Mouse (Mus musculus) lung, postnatal 0 days (tissue): ENCODE measurements around the gene 2210408I21Rik. TPM values are rescaled to one million over a fixed set of nuclear protein-coding genes. Genes with fewer than 3 reads are reported as not detected.

Experiments used
- ATAC-seq: fragments of 200-750 bp; cut with Nextera tagmentation; 2 replicates; pipeline ENCODE4 v1.8.0; 2017; ENCODE audit warnings: moderate library complexity
- DNase-seq: peaks from one replicate; pipeline ENCODE4 v3.0.0-alpha.2; 2016; ENCODE audit warnings: low spot score
- H3K27ac ChIP-seq: fragments of 300-500 bp; sonication (generic); 2 replicates; pipeline ENCODE4 v1.5.1; 2014; ENCODE audit warnings: antibody characterized with exemption, mild to moderate bottlenecking, low read length, mixed read lengths
- H3K27me3 ChIP-seq: fragments of 300-500 bp; sonication (generic); replicated peaks from 2 replicates; pipeline ENCODE4 v1.6.1; 2014; ENCODE audit warnings: low read length, mixed read lengths; ENCODE audit not compliant: insufficient read depth
- H3K36me3 ChIP-seq: fragments of 300-500 bp; sonication (generic); 2 replicates; pipeline ENCODE4 v1.6.1; 2014; ENCODE audit warnings: low read length, mixed read lengths; ENCODE audit not compliant: insufficient read depth
- H3K4me1 ChIP-seq: fragments of 300-500 bp; sonication (generic); 2 replicates; pipeline ENCODE4 v1.6.1; 2014; ENCODE audit warnings: antibody characterized with exemption, low read depth, low read length, mixed read lengths; ENCODE audit not compliant: insufficient read depth
- H3K4me2 ChIP-seq: fragments of 300-500 bp; sonication (generic); replicated peaks from 2 replicates; pipeline ENCODE4 v1.6.1; 2014; ENCODE audit warnings: low read depth, mild to moderate bottlenecking, low read length, moderate library complexity, mixed read lengths
- H3K4me3 ChIP-seq: fragments of 300-500 bp; sonication (generic); 2 replicates; pipeline ENCODE4 v1.5.1; 2014; ENCODE audit warnings: low read depth, low read length
- H3K9ac ChIP-seq: fragments of 300-500 bp; sonication (generic); replicated peaks from 2 replicates; pipeline ENCODE4 v1.6.1; 2014; ENCODE audit warnings: low read depth, mild to moderate bottlenecking
- H3K9me3 ChIP-seq: fragments of 300-500 bp; sonication (generic); 2 replicates; pipeline ENCODE4 v1.6.1; 2016; ENCODE audit warnings: low read length, mixed read lengths
- CTCF ChIP-seq: IDR thresholded peaks from 2 replicates; pipeline ENCODE4 v1.5.1; 2016; ENCODE audit warnings: antibody characterized with exemption, mild to moderate bottlenecking
- EP300 ChIP-seq: IDR thresholded peaks from 2 replicates; pipeline ENCODE4 v1.6.1; 2016; ENCODE audit warnings: antibody characterized with exemption, mild to moderate bottlenecking, control low read depth
- WGBS: fragments of 180-500 bp; shearing (Covaris S2); extraction: QIAGEN DNeasy Blood & Tissue Kit; methylation state at CpG from one replicate; pipeline ENCODE4 v1.1.7; 2014; 5-methylcytosine and 5-hydroxymethylcytosine counted together
- polyA plus RNA-seq: library from polyadenylated mRNA; unstranded; fragments of >200 nt; fragmentation: Nextera tagmentation; extraction: Ambion mirVana; gene quantifications from 2 replicates; pipeline ENCODE4 v1.2.1, GENCODE M21; 2015

The 2210408I21Rik gene
- polyA plus RNA-seq, 1 experiment from 2014 or later = 5.3 TPM

DNA sequence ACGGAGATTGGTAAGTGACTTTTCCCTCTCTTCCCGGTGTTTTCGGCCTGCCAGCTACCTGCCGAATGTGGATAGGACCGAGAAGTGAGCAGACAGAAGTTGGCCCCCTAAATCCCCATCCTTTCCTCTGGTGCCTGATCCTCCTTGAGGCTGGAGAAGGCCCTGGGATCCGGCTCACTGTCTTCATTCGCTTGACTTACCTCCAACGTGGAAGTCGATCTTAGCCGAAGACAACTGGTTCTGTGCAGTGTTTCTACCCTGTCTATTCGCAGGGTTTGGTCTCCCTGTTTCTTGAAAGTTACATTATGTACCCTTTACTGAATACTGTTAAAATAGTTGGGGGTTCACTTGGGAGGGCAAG, 261 bp downstream of the 2210408I21Rik start:
- peak overlapping the region; percentile 85 for H3K9ac ChIP-seq
- ATAC-seq = peak; percentile 45
- no peaks in the 10 kb centered on the region for H3K27me3 ChIP-seq
- H3K36me3 ChIP-seq = no peaks in the 10 kb centered on the region
- no peaks in the 10 kb centered on the region for H3K9me3 ChIP-seq
- peak overlapping the region; percentile 93 for H3K4me3 ChIP-seq
- TF ChIP-seq CTCF = no peak
- TF ChIP-seq EP300 = no peak
- no peak for DNase-seq
- peak overlapping the region; percentile 59; the same call in 1 of the 2 replicates for H3K27ac ChIP-seq
- H3K4me2 ChIP-seq = peak overlapping the region; percentile 69
- no peaks in the 10 kb centered on the region for H3K4me1 ChIP-seq
- WGBS = under 1% methylated on average over 11 of the region's 11 CpGs

DNA sequence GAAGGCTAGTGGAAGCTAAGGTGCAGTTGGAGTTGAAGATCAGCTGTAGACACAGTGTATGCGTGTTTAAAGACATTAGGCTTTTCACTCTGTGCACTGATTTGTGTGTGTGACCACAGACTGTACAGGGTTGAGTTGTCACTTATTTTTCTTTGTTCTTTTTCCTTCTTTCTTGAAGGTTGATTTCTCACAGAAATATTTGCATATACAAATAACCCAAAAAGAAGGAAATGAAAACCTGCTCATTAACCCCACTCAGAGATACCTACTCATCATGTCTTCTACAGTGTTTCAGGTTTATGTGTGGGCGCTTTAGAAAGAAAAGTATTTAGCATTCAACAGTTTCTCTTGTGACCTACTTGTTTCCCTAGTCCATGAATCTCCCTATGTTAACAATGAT, 5.5 kb downstream of the 2210408I21Rik start:
- ATAC-seq = no peak
- DNase-seq = no peak
- Histone ChIP-seq H3K9ac (no peak overlapping the region), H3K4me1 (no peaks in the 10 kb centered on the region), H3K4me3 (no peak overlapping the region), H3K36me3 (no peaks in the 10 kb centered on the region), H3K9me3 (no peaks in the 10 kb centered on the region), H3K4me2 (no peak overlapping the region), H3K27me3 (no peaks in the 10 kb centered on the region), H3K27ac (no peak overlapping the region)
- TF ChIP-seq EP300 = no peak
- TF ChIP-seq CTCF = no peak
- 87% methylated on average over 2 of the region's 2 CpGs for WGBS

DNA sequence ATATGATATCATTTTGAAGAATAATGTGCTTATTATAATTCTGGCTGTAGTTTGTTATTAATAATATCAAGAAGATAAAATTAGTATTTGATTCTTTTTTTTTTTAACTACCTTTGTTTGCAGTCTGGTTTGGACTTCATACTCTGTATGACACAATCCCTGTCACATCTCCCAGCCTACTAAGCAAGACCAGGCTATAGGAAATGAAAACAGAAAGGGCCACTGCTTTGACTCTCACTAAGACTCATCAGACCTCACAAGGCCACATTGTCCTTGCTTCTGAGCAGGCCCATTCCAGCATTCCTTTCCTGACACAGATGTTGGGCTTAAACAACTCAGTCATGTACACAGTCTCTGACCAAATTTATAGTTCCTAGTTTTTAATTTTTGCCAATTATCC, 42.6 kb downstream of the 2210408I21Rik start:
- Histone ChIP-seq H3K4me3 (no peak overlapping the region), H3K36me3 (no peaks in the 10 kb centered on the region), H3K9me3 (no peaks in the 10 kb centered on the region), H3K4me2 (no peak overlapping the region), H3K9ac (no peak overlapping the region), H3K4me1 (no peaks in the 10 kb centered on the region), H3K27me3 (no peaks in the 10 kb centered on the region), H3K27ac (no peak overlapping the region)
- DNase-seq = no peak
- TF ChIP-seq EP300 (no peak), CTCF (no peak)
- no peak for ATAC-seq

DNA sequence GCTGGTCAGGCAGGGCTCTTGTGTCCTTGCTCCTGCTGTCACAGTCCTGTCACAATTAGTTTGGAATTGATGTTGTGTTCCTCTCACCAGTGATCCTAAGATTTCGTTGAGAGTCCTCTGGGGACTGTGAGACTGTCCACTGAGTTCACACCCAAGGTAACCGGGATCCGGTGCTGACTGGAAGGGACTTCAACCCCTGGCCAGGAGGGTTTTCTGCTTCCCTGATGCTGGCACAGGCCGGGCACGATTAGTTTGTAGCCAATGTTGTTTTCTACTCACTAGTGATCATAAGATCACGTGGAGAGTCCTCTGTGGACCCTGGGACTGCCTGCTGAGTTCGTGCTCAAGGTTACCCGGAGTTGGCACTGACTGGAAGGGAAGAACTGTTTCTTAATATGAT, 55.3 kb downstream of the 2210408I21Rik start:
- 85% methylated on average over 8 of the region's 8 CpGs for WGBS
- Histone ChIP-seq H3K4me2 (no peak overlapping the region), H3K27me3 (no peaks in the 10 kb centered on the region), H3K9ac (no peak overlapping the region), H3K4me1 (no peaks in the 10 kb centered on the region), H3K27ac (no peak overlapping the region), H3K4me3 (no peak overlapping the region), H3K9me3 (no peaks in the 10 kb centered on the region), H3K36me3 (no peaks in the 10 kb centered on the region)
- no peak for DNase-seq
- TF ChIP-seq EP300 (no peak), CTCF (no peak)
- ATAC-seq = no peak

DNA sequence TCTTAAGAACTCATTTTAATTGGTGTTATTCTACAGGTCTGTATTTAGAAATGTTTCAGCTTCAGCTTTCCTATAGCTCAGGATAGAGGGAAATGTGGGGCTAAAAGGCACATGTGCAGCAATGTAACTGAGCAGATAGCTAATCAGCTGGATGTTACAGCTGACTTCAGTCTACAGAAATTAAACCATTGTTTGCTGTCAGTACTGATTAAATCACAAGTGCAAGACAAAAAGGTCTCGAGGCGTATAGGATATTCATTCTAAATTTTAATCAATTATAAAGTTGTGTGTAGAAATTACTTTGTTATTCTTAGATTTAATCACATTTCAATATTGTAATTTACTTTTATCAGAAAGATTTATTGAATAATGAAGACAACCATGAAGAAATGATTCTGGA, 56.9 kb downstream of the 2210408I21Rik start:
- H3K4me3 ChIP-seq = no peak overlapping the region
- ATAC-seq (no peak), DNase-seq (no peak)
- WGBS = 81% methylated on average over 2 of the region's 2 CpGs
- H3K27me3 ChIP-seq = no peaks in the 10 kb centered on the region
- no peaks in the 10 kb centered on the region for H3K9me3 ChIP-seq
- no peak for TF ChIP-seq EP300
- no peak for TF ChIP-seq CTCF
- no peaks in the 10 kb centered on the region for H3K4me1 ChIP-seq
- H3K4me2 ChIP-seq = no peak overlapping the region
- H3K36me3 ChIP-seq = no peaks in the 10 kb centered on the region
- no peak overlapping the region for H3K27ac ChIP-seq
- no peak overlapping the region for H3K9ac ChIP-seq

DNA sequence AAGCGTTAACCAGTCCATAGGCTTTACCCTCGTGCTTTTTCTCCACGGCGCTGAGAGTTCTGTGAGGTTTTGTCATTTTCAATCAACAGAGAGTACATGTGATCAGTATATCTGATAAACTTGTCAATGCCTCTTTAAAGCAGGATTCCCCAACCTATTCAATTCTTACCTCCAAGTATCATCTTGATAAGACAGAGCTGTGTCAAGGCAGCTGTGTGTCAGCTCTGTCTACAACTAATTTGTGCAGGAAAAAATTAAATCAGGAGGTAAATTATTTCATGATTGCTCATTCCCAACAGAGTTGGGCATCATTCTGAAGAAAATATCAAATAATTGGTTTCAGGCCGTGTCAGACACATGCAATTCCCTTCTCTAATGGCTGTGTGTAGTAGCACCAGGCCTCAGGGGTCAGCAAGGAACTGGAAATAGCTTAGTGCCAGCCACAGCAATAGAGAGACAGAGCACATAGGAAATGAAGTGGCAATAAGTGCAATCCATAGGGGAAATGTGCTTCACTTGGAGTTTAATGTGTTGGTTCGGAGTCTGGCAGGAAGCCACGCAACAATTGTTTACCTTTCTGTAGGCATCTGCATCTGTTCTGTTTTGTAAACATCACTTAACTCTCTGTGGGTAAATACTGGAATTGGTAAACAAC, 73.6 kb downstream of the 2210408I21Rik start:
- Histone ChIP-seq H3K9ac (no peak overlapping the region), H3K4me3 (no peak overlapping the region), H3K4me2 (no peak overlapping the region), H3K27me3 (no peaks in the 10 kb centered on the region), H3K9me3 (no peaks in the 10 kb centered on the region), H3K4me1 (no peaks in the 10 kb centered on the region), H3K27ac (no peak overlapping the region), H3K36me3 (no peaks in the 10 kb centered on the region)
- ATAC-seq = no peak
- TF ChIP-seq EP300 (no peak), CTCF (no peak)
- 66% methylated on average over 7 of the region's 7 CpGs for WGBS
- DNase-seq = no peak

DNA sequence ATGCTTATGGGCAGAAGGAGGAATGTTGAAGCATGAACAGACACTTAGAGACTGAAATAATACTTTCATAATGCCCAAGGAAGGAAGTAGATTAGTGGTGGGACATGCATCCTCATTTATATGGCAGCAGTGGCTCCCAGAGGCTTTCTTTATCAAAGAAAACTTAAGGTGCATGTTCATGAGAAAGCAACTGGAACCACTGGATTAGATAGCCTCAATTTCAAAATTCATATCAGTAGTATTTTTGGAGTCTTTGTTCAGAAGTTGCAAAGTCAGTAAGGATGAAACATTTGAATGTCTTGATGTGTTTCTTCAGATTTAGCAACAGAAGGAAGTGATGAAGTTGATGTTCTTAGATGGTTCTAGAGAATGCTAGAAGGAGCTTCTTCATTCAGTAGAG, 77.9 kb downstream of the 2210408I21Rik start:
- Histone ChIP-seq H3K9ac (no peak overlapping the region), H3K9me3 (no peaks in the 10 kb centered on the region), H3K4me3 (no peak overlapping the region), H3K36me3 (no peaks in the 10 kb centered on the region), H3K4me1 (no peaks in the 10 kb centered on the region), H3K4me2 (no peak overlapping the region), H3K27me3 (no peaks in the 10 kb centered on the region), H3K27ac (no peak overlapping the region)
- TF ChIP-seq CTCF (no peak), EP300 (no peak)
- no peak for ATAC-seq
- no peak for DNase-seq
